ENCODE assay signal across 11 mouse cellular contexts in genomic region chr9:98497990-98498389, GRCm38 (mm10). TPM values are rescaled to one million over a fixed set of nuclear protein-coding genes. Genes with fewer than 3 reads are reported as not detected.
A peak's percentile ranks its signal among the peaks of the same experiment; 100 is the strongest.
DNase-seq lines count a peak whose midpoint lies in the region; ATAC-seq lines count a peak whose summit lies in the region.
"Had no signal": no experiment of that assay in that cellular context is flagged by ENCODE, and none has a peak within 500 bp of the region (broad histone marks: within the 10 kb centered on the region; RNA-seq: fewer than 3 reads in every experiment).

No protein-coding gene starts in this region.

- ATAC-seq in hindbrain, embryonic 16.5 days = no peak
- ATAC-seq in neural tube, embryonic 15.5 days (ENCODE audit: low FRiP score) = no peak

- H3K27ac ChIP-seq in hindbrain, embryonic 10.5 days = peak overlapping the region; percentile 53; the same call in 1 of the 2 replicates
- H3K27ac ChIP-seq in hindbrain, embryonic 16.5 days (ENCODE audit: low read depth, low read length) = no peak overlapping the region
- H3K27ac ChIP-seq in neural tube, embryonic 15.5 days (replicated peaks) = peak overlapping the region; percentile 60

- no peak for DNase-seq in hindbrain, embryonic 10.5 days (ENCODE audit: low spot score)
- peak; percentile 69 for DNase-seq in heart, adult 8-10 months (ENCODE audit: low spot score)
- peak; percentile 21 for DNase-seq in kidney, adult 11 months
- DNase-seq in cerebellum, adult 11-12 months = no peak
- DNase-seq in cerebellum, postnatal 25 days = no peak
- DNase-seq in right cerebral cortex, postnatal 14 days = no peak
- DNase-seq: lung, postnatal 4 days had no signal

- WGBS in hindbrain, embryonic 10.5 days = 77% methylated on average over 6 of the region's 6 CpGs
- 45% methylated on average over 6 of the region's 6 CpGs for WGBS in hindbrain, embryonic 16.5 days
- WGBS in neural tube, embryonic 15.5 days = 19% methylated on average over 6 of the region's 6 CpGs

- H3K4me2 ChIP-seq in hindbrain, embryonic 16.5 days (ENCODE audit: low read length) = no peak overlapping the region
- 0 out of 2 replicates have a peak overlapping the region, but pooled peaks have one; percentile 19 for H3K4me2 ChIP-seq in neural tube, embryonic 15.5 days

- no peaks in the 10 kb centered on the region for H3K9me3 ChIP-seq in hindbrain, embryonic 10.5 days
- no peaks in the 10 kb centered on the region for H3K9me3 ChIP-seq in hindbrain, embryonic 16.5 days (ENCODE audit: control insufficient read depth, low read length)
- no peaks in the 10 kb centered on the region for H3K9me3 ChIP-seq in neural tube, embryonic 15.5 days (replicated peaks)

- H3K4me3 ChIP-seq in hindbrain, embryonic 10.5 days = no peak overlapping the region
- no peak overlapping the region for H3K4me3 ChIP-seq in hindbrain, embryonic 16.5 days (ENCODE audit: low read length)
- H3K4me3 ChIP-seq in neural tube, embryonic 15.5 days (replicated peaks) = no peak overlapping the region

- no peaks in the 10 kb centered on the region for H3K27me3 ChIP-seq in hindbrain, embryonic 10.5 days (ENCODE audit: insufficient read depth, poor library complexity, severe bottlenecking)
- no peaks in the 10 kb centered on the region for H3K27me3 ChIP-seq in hindbrain, embryonic 16.5 days (replicated peaks; ENCODE audit: control insufficient read depth, insufficient read depth, low read length)
- H3K27me3 ChIP-seq in neural tube, embryonic 15.5 days (replicated peaks) = no peaks in the 10 kb centered on the region

- H3K4me1 ChIP-seq in hindbrain, embryonic 10.5 days (replicated peaks) = peaks cover 20% of the 10 kb centered on the region
- peaks cover 6% of the 10 kb centered on the region; the same call in 1 of the 2 replicates for H3K4me1 ChIP-seq in hindbrain, embryonic 16.5 days (ENCODE audit: control insufficient read depth, insufficient read depth, low read depth, low read length)
- H3K4me1 ChIP-seq in neural tube, embryonic 15.5 days = peaks cover 32% of the 10 kb centered on the region

- H3K9ac ChIP-seq in hindbrain, embryonic 16.5 days (ENCODE audit: low read depth, low read length) = no peak overlapping the region
- H3K9ac ChIP-seq in neural tube, embryonic 15.5 days (replicated peaks) = no peak overlapping the region

- no peaks in the 10 kb centered on the region for H3K36me3 ChIP-seq in hindbrain, embryonic 10.5 days
- H3K36me3 ChIP-seq in hindbrain, embryonic 16.5 days (ENCODE audit: control insufficient read depth, insufficient read depth, low read length) = no peaks in the 10 kb centered on the region
- H3K36me3 ChIP-seq in neural tube, embryonic 15.5 days = no peaks in the 10 kb centered on the region

RNA-seq across cellular contexts. Expression of gene Rbp2, which starts 12.1 kb away (rescaled TPM):
- polyA plus RNA-seq in hindbrain, embryonic 10.5 days (2016; fragmentation: Nextera tagmentation; extraction: Ambion mirVana) = 0.77 and 1.0 TPM in 2 replicates
- 0.98 and 1.3 TPM in 2 replicates for polyA plus RNA-seq in hindbrain, embryonic 16.5 days (2015; fragmentation: Nextera tagmentation; extraction: Ambion mirVana)
- total RNA-seq in heart, adult 8-10 months (2022) = not detected
- 1.4 and 1.8 TPM in 2 replicates for polyA plus RNA-seq in neural tube, embryonic 15.5 days (2015; fragmentation: Nextera tagmentation; extraction: Ambion mirVana)
- total RNA-seq: layer of hippocampus, postnatal 25 days had no signal
- polyA plus RNA-seq: cortical plate, adult 2 months had no signal

Comparison
In these comparisons a context has a peak if more than half of its experiments do, and no peak if none do; other contexts are left out.
1. DNase-seq: peak in heart, adult 8-10 months (single experiment) and kidney, adult 11 months (single experiment); none in hindbrain, embryonic 10.5 days (single experiment), cerebellum, adult 11-12 months (single experiment), cerebellum, postnatal 25 days (0 of 2) and right cerebral cortex, postnatal 14 days (single experiment).